Mouse (Mus musculus): ENCODE measurements at regions not wholly inside any gene's neighbourhood (a gene's known extent, or its start where the extent isn't known, plus 50 kb on each side); places are given as distances from the start of the nearest gene placed in this dataset.

DNA sequence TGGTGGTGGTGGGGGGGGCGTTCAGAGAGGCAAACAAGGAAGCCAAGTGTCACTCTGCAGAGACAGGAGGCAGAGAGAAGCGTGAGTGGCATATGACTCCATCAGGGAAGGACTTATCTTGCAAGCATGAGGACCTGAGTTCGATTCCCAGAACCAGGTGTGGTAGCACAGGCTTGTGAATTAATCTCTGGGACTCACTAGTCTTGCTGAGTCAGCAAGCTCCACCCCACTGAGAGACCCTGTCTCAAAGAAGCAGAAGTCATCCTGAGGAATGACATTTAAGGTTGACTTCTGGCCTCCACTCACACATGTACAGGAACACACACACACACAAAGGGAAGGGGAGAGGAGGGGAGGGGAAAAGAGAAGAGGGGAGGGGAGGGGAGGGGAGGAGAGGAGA is 156.5 kb downstream of the Rplp1 start:
- TF ChIP-seq POLR2A (IDR thresholded peaks at IDR 0.05; ENCODE audit: low read depth, low read length) = no peak
- no peak for TF ChIP-seq CTCF (conservative IDR thresholded peaks at IDR 0.05; ENCODE audit: insufficient read depth, insufficient read length, low read depth, low read length)
